Mouse (Mus musculus): Measurements from ENCODE around the gene Srsf10.

Gene Srsf10

DNA sequence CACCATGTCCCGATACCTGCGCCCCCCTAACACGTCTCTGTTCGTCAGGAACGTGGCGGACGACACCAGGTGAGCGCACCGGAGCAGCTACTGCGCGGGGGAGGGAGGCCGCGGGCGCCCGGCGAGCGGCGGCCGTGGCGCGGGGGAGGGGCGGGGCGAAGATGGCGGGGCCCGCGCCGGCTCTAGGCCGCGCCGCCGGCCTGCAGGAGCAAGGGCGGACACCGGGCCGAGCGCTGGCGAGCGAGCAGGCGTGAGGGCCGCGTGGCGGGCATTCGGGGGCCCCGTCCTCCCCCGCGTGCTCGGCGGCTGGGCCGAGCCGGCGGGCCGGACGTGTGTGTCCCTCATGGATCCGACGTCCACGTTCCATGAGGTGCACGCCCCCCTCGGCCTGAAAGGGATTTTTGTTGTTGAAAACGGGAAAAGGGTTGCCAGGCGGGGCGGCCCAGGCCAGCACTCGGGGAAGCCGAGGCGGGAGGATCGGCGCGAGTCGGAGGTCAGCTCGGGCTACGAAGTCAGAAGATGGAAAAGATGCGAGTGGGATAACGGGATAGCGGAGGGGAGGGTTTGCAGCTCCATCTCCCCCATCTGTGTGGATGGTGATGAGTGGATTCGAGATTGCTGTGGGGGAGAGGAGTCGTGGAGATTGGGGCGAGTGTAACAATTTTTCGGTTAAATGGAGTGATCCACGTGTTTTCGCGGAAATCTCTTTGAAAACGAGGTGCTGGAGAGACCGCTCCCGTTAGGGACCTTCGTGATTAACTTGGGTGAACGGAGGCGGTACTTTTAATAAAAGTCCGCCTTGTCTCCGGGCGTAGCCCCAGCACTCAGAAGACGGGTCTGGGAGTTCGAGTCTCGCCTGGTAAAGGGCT lies 910 bp downstream of the Srsf10 start:
- peak; percentile 54 for DNase-seq

DNA sequence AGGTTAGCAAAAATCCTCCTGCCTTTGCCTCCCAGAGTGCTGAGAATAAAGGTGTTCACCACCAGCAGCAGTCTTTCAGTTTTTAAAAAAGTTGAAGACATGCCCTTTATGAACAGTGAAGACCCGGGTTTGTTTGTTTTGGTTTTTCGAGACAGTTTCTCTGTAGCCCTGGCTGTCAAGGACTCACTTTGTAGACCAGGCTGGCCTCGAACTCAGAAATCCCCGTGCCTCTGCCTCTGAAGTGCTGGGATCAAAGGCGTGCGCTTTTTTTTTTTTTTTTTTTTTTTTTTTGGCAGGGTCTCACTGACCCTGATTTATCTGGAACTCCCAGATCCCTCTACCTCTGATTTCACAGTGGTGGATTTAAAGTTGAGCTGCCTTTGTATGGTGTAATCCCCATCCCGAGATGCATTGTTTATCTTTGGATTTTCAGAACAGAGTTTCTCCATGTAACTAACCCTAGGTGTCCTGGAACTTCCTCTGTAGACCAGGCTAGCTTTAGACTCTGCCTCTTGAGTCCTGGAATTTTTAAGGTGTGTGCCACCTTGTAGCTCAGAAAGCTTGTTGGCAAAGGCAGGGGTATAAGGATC lies 2.1 kb downstream of the Srsf10 start:
- no peak for DNase-seq

DNA sequence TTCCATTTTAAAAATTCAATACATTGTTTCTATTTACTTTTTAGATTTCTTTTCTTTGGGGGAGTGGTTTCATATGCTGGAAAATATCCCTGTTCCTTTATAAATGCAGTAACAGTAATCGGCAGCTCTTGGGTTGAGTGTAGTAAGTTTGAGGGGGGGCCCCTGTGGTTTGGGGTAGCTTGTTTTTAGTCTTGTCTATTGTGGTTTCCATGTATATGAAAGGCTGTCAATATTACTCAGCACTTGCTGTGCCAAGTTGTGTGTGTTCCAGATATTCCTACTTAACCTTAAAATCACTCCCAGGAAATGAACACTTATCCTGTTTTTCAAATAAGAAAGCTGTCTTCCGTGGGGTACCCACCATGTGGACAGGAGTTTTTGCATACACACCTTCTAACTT lies 13.4 kb downstream of the Srsf10 start:
- no peak for DNase-seq

DNA sequence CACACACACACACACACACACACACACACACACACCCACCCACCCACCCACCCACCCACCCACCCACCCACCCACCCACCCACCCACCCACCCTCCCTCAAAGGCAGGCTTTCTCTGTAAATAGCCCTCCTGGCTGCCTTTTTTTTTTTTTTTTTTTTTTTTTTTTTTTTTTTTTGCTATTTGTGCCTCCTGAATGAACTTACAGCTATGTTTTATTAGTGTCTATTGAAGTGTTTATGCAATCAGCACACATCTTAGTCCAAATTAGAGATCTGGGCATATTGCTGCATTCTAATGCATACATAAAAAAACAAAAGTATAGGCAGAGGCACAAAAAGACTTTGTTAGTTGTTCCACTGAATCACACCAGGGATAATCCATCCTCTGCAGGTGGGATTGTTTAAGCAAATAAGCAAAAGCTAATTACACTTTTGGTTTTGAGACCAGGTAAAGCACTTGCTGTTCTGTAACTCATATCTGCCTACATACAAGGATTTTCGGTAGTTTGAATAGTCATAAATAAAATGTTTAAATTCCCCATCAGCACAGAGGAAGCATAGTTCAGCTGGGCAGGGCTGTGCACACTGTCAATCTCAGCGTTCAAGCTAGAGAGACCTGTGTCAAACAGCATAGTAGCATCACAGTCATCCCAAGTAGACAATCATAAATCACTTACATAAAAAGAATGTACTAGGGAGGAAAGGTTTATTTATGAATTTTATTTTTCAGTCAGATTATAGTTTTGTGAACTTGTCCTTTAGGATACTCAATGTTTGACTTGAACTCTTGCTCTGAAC lies 14.9 kb downstream of the Srsf10 start:
- DNase-seq = no peak

DNA sequence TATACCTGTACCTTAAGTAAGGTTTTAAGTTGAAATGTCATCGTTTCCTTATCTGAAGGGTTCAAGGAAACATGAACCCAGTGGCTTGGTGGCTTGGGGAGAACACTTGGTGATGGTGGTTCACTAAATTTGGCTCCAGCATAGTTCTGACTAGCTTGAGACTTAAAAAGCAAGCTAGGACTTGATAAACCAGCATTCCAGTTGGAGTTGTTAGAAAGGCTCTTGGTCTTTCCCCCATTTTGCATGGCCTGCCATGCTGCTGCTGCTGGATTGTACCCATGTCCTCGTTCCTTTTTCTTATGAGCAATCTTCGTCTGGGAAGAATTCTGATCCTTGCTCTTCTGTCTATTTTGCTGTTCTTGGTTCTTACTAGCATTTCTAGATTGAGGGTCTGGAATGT lies 16.5 kb downstream of the Srsf10 start:
- no peak for DNase-seq

DNA sequence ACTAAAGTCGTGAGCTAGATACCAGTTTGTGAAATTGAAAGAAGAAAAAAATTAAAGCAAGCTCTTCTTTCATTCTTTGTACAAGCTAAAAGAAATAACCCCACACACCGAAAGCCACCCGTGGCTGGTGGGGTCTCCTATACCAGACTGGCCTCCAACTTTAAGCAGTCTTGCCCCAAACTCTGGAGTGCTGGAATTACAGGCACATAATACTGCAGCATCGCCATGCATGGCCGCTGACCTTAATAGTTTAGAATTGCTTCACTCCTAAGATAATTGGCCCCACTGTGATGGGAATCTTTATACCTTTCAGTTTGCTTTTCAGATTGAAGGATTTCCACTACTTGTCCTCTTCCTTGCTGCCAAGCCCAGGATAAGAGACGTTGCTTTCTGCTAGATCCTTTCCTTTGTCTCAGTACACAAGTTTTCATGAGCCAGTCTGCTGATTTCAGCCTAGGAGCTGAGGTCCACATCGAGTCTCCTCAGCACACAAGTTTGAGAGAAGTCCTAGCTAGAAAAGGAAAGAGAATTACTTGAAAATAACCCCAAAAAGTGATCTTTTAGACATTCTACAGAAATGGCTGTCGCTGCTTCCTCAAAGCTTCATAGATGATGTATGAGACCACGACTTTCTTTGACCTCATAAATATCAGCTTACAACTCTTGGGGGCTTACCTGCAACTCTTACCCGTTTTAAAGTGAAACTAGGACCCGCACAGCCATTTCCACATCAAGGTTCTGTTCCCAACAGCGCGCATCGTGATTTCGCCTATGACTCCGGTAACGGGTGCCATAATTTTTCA lies 17.2 kb downstream of the Srsf10 start:
- no peak for DNase-seq

DNA sequence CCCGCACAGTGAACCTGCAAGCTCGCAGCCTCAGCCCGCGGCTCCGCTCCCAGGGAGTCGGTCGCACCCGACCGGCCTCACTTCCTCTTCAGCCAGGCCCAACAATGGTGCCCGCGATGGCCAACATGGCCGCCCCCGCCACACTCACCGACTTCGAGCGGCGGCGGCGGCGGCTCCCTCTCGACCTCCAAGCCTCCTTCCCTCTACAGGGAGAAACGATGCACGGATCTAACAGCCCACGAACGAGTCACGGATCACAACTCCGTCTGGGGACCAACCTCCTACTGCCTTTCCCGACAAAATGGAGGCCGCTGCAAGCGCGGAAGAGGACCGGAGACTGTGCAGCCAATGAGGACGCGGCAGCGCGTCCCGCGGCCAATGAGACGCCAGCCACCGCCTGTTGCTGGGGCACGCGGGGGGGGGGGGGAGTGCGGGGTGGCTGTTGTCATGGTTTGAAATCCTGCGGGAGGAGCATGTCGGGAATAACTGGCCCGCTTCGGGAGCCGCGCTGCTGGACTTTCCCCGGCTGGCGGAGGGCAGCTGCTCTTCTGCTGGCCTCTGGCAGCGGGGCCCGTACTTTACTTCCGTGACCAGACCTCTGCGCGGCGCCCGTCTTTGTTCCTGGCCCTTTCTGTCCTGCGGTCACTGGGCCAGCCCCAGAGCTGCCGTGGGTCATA lies 18.1 kb downstream of the Srsf10 start, which contains the start of gene Pnrc2:
Gene Pnrc2 (minus strand): TSS at position 325 of the 677 bp plus-strand sequence.
- peak; percentile 88 for DNase-seq

DNA sequence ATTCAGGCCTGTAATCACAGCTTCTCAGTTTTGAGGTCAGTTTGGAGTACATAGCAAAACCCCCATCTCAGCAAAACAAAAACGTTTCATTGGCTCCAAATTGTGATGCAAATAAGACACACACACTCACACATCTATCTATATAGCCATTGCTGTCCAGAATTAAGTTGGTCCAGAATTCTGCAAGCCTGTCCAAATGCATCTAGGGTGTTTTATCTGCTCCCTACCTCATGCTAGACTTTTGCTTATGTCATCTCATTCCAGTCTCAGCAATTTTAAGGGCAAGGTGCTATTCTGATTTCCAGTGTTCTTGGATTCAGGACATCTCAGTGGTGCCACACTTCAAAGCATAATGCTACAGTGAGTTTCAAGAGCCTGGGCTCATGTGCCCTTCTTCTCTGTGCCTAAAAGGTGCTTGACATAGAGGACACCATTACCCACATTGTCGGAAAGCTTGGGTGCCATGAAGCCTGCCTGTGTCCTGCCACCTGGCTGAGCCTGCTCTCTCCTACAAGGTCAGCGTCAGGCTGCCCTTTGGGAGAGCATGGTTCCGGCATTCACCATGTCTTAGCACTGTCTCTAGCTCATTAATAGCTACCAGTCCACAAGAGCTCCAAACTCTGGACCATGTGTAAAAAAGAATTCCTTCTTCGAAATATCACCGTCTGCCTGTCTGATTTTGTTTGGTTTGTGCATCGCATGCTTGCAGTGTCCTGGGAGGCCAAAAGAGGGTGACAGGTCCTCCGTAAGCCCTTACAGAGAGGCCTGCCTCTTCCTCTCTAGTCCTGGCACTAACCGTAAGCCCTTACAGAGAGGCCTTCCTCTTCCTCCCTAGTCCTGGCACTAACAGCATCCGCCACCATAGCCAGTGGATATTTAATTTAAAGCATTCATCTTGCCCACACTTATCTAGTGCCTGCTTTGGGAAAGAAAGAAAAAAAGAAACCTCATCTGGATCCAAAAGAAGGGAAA lies 19.3 kb downstream of the Srsf10 start:
- no peak for DNase-seq

DNA sequence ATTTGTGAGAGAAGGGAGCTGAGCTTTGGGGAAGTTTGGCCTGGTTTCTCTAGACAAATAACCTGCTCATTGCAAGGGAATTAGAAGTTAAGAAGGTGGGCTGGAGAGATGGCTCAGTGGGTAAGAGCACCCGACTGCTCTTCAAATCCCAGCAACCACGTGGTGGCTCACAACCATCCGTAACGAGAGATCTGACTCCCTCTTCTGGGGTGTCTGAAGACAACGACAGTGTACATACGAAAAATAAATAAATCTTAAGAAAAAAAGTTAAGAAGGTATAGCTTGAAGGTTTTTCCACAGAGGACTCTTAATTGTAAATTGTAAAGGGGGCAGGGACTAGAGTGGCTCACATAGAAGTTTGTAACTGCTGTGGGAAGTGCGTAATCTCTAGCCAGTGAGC lies 20.0 kb downstream of the Srsf10 start:
- no peak for DNase-seq

DNA sequence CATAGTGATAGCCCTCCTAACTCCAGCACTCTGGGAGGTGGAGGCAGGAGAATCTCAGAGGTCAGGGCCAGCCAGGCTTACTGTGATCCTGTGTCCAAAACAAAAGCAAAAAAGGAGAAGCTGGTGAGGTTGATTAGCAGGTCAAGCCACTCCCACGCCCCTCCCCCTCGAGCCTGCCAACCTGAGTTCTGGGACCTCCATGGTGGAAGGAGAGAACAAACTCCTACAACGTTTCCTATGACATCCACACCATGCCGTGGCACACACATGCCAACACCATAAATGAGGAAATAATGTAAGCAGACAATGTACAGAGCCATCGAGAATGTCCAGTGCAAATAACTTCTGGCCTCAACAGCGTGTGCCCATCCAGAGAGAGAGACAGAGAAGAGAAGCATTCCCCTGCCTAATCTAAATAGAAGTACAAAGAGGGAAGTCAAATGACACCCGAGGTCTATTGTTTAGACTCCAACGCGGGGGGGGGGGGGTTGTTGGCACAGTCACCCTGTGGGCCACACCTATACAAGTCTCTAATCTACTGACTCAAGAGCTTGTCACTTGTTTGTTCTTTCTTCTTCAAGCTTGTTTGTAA lies 20.5 kb downstream of the Srsf10 start:
- peak; percentile 38 for DNase-seq

DNA sequence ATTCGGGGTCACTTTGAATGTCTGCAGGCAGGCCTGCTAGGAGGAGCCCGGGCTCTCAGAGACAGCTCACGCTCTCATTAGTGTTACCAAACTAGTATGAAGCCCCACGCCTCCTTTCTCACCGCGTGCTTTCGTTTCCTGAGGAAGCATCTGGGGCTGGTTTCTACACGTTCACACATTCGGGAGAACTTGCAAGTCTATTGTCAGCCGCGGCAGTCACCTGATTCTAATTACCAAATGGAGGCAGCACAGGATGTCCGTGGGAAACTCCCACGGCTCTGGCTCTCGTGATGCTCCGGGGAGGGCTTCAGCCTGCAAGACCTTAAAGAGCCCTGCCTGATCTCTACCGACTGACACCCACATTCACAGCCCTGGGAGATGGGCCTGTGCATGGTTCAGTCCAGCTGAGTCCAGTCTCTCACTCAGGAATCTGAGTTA lies 21.1 kb downstream of the Srsf10 start:
- peak; percentile 57 for DNase-seq

DNA sequence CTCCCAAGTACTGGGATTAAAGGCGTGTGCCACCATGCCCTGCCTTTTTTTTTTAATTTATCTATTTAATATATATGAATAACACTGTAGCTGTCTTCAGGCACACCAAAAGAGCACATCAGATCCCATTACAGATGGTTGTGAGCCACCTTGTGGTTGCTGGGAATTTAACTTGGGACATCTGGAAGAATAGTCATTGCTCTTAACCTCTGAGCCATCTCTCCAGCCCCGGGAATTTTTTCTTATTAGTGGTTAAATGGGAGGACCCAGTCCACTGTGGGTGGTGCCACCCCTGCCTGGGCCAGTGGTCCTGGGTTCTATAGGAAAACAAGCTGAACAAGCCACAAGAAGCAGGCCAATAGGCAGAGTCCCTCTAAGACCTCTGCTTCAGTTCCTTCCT lies 22.2 kb downstream of the Srsf10 start:
- DNase-seq = no peak

DNA sequence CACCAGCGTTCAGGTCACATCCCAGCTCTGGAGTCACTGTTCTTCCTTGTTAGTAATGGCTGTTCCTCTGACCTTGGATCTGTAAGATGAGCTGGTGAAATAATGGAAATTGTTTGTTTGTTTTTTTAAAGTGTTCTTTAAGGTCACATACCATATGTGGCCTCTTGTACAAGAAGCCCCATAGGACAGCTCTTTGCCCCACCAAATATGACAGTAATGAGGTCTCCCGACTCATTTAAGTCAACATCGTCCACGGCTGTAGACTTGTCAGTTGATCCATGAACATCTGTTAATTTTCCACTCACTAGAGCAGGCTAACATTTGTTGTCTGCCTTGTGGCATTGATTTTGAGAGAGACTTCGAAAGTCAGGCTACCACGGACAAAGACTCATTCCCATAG lies 23.5 kb downstream of the Srsf10 start:
- no peak for DNase-seq

DNA sequence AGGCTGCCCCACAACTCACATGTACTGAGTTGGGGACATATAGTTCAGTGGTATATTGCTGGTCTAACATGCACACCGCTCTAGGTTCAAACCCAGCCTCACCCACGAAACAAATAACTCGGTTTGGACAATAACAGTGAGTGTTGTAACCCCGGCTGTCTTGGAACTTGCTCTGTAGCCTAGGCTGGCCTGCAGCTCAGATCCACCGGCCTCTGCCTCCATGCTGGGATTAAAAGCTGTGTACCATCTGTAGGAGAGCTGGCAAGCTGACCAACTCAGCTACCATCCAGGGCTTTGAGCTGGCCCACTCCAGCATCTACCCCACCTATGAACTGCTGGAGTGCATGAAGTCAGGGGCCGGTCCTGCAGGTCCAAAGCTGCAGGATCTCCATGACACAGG lies 24.5 kb downstream of the Srsf10 start:
- DNase-seq = no peak

DNA sequence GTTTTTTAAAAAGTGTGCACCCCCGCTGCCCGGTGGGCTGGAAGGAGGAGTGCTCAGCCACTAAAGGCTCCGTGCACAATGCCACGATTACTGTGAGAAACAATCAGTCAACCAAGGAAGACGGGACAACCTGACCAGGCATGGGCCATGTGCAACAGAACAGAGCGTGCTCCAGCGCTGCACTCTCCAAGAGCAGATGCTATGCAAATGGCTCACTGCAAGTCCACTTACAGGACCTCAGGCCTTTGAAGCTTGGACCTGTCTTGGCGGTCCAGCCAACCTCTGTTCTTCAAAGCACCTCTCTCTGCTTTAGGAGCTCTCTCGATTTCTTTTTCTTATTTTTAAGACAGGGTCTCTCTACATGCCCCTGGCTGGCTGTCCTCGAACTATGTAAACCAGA lies 25.0 kb downstream of the Srsf10 start:
- no peak for DNase-seq

DNA sequence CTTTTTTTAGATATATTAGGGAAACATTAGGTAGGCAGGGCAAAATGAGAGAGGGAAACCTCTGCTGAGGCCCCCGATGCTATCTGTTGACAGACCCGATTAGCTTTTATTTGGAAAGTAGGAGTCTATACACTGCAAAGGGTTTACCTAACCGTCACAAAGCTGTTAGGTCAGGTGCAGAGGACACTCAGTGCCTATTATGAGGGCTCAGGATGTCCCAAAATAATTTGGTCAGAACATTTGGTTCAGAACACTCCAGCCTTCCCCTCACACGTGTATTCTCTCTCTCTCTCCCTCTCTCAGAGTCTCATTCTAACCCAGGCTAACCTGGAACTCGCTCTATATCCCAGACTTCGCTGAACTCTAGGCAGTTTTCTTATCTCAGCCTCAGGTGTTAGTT lies 26.5 kb downstream of the Srsf10 start:
- DNase-seq = no peak

DNA sequence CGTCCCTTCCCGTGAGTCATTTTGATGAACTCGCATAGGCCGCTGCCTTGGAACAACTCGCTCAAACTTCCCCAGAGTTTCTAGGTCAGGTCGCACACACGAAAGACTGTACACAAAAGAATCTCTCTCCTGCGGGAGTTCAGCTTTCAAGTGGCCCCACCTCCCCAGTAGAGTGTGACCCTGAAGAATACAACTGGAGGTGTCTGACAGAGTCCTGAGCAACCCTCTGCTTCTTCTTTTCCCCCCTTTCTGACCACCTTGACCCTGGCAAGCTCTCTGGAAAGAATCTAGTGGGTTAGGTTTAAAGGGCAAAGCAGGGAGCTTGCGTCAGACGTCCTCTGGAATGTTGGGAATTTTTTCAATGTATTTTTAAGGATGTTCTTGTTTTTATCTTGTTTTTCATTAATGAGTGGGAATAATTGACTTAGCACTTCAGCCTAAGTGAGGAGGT lies 27.9 kb downstream of the Srsf10 start:
- no peak for DNase-seq

DNA sequence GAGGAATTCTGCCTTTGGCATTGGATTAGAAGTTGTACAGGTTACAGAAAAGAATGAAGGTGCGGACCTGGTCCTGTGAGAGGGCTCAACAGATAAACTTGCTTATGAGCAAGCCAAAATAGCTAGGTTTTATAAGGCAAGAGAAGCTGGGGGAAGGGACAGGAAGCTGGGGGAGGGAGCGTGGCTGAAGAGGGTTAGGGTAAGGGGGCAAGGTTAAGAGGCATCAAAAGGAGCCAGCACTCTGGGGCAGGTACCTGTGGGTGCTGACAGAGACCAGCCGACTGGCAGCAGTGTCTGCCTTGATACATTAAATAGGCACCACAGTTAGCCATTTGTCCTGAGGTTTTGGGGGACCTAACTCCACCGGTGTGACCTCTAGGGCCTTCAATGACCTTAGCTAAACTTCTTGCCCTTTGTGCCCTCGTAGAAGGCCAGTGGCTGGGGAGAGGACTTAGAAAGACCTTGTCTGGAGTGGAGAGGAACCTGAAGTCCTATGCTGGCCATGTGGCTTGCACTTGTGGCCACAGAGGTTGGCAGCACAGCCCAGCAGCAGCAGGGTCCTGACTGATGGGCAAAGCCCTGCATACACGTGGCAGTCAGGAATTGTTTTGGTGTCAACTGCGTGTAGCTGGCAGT lies 28.5 kb downstream of the Srsf10 start:
- DNase-seq = no peak

DNA sequence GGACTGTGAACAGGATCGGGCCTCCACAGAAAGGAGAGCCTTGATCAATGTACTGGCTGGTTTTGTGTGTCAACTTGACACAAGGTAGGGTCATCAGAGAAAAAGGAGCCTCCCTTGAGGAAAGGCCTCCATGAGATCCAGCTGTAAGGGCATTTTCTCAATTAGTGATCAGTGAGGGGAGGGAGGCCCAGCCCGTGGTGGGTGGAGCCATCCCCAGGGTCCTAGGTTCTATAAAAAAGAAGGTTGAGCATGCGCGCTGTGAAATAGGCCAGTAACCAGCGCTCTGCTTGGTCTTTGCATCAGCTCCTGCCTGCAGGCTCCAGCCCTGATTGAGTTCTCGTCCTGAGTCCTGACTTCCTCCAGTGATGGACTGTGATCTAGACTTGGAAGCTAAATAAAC lies 29.0 kb downstream of the Srsf10 start:
- DNase-seq = no peak

DNA sequence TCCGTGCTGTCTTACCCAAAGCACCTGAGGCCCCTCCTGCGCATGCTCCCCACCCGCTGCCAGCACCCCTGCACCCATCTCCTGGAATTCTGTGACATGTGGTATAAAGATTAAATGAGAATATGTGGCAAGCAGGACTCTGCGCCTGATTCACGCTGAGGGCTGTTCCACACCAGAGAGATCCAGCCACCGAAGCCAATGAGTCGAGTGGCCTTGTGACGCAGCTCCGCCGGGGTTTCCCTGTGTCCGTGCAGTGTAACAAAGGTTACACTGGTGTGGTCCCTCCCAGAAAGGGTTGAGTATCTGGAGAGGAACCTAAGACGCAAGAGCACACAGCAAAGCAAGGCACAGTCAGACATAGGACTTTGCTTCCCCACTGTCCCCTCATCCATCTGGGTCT lies 30.1 kb downstream of the Srsf10 start:
- no peak for DNase-seq

Measured in right cerebral cortex, postnatal 14 days (tissue).